In the genomic region with DNA sequence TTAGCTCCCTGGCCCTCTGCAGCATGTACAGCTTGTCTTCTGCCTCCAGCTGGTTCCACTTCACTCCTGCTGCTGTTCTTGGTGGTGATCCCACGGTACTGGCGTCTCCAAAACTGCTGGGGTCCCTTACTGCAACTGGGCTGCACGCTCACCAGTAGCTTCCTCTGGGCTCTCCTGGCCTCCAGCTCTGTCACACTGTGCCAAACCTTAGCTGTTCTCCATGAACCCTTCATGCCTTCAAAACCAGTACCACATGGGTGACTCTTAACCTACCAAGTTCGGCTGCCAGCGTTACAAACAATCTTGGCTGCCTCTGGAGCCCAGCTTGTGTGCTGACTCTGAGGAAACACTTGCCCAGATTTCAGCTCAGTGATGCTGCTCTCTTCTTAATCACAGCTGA, we compare ENCODE assay signal across 18 mouse cellular contexts. TPM values are rescaled to one million over a fixed set of nuclear protein-coding genes. Genes with fewer than 3 reads are reported as not detected.
DNase-seq lines count a peak whose midpoint lies in the region; ATAC-seq lines count a peak whose summit lies in the region.
"Had no signal": no experiment of that assay in that cellular context is flagged by ENCODE, and none has a peak within 500 bp of the region (broad histone marks: within the 10 kb centered on the region; RNA-seq: fewer than 3 reads in every experiment).

No protein-coding gene starts in this region.

- no peak for ATAC-seq in embryonic facial prominence, embryonic 14.5 days (ENCODE audit: low read depth)
- ATAC-seq: forebrain, postnatal 0 days had no signal

- no peaks in the 10 kb centered on the region for H3K27me3 ChIP-seq in embryonic facial prominence, embryonic 14.5 days (replicated peaks; ENCODE audit: control insufficient read depth, insufficient read depth, low read length)
- H3K27me3 ChIP-seq in embryonic facial prominence, embryonic 10.5 days (replicated peaks; ENCODE audit: low read depth, poor library complexity, severe bottlenecking), result no peaks in the 10 kb centered on the region
- H3K27me3 ChIP-seq: hindbrain, embryonic 15.5 days had no signal

- no peak overlapping the region for H3K27ac ChIP-seq in embryonic facial prominence, embryonic 14.5 days (replicated peaks; ENCODE audit: low read depth, low read length)
- H3K27ac ChIP-seq in embryonic facial prominence, embryonic 10.5 days (replicated peaks), result no peak overlapping the region
- H3K27ac ChIP-seq: hindbrain, embryonic 15.5 days; layer of hippocampus, adult 2 months; liver, embryonic 14.5 days had no signal

- H3K9ac ChIP-seq in embryonic facial prominence, embryonic 14.5 days (ENCODE audit: low read depth, low read length), result no peak overlapping the region
- H3K9ac ChIP-seq: forebrain, postnatal 0 days; hindbrain, embryonic 15.5 days; liver, embryonic 14.5 days had no signal

- H3K4me3 ChIP-seq in embryonic facial prominence, embryonic 14.5 days (ENCODE audit: low read depth, low read length), result no peak overlapping the region
- no peak overlapping the region for H3K4me3 ChIP-seq in embryonic facial prominence, embryonic 10.5 days
- H3K4me3 ChIP-seq: hindbrain, embryonic 15.5 days; layer of hippocampus, adult 2 months; megakaryocyte, embryonic 14.5 days had no signal

- no peaks in the 10 kb centered on the region for H3K36me3 ChIP-seq in embryonic facial prominence, embryonic 14.5 days (ENCODE audit: control insufficient read depth, insufficient read depth, low read length)
- H3K36me3 ChIP-seq in embryonic facial prominence, embryonic 10.5 days (replicated peaks), result no peaks in the 10 kb centered on the region
- H3K36me3 ChIP-seq: G1E; hindbrain, embryonic 15.5 days had no signal

- peak; percentile 11 for DNase-seq in embryonic facial prominence, embryonic 14.5 days (ENCODE audit: low spot score)
- DNase-seq in embryonic facial prominence, embryonic 10.5 days (ENCODE audit: low spot score), result no peak
- peak; percentile 9 for DNase-seq in ovary, adult 18-20 months (ENCODE audit: low spot score)
- DNase-seq in ovary, postnatal 10 days (ENCODE audit: low spot score), result no peak
- peak; percentile 15 to 41 for DNase-seq in gastrocnemius, postnatal 36 days
- DNase-seq in natural killer cell, adult 2 months (ENCODE audit: low spot score in 2 of 2), result no peak
- no peak for DNase-seq in cerebellum, postnatal 14 days
- DNase-seq in layer of hippocampus, postnatal 36 days, result no peak
- DNase-seq: forebrain, postnatal 0 days; kidney, adult 8-10 months; thymus, adult 18-20 months had no signal

- H3K4me2 ChIP-seq in embryonic facial prominence, embryonic 14.5 days (ENCODE audit: low read depth, low read length), result no peak overlapping the region
- H3K4me2 ChIP-seq: hindbrain, embryonic 15.5 days had no signal

- 0 out of 2 replicates have a peak, but pooled peaks cover 9% of the 10 kb centered on the region for H3K9me3 ChIP-seq in embryonic facial prominence, embryonic 14.5 days (ENCODE audit: control insufficient read depth, low read length)
- H3K9me3 ChIP-seq in embryonic facial prominence, embryonic 10.5 days, result no peaks in the 10 kb centered on the region
- H3K9me3 ChIP-seq: hindbrain, embryonic 15.5 days had no signal

- WGBS in embryonic facial prominence, embryonic 14.5 days, result 69% methylated on average over 5 of the region's 5 CpGs
- WGBS in embryonic facial prominence, embryonic 10.5 days, result 79% methylated on average over 5 of the region's 5 CpGs

- intact Hi-C loops in gastrocnemius, postnatal 36 days (cut with DNase I), result no loop called here

- no peaks in the 10 kb centered on the region for H3K4me1 ChIP-seq in embryonic facial prominence, embryonic 14.5 days (ENCODE audit: control insufficient read depth, insufficient read depth, low read length)
- no peaks in the 10 kb centered on the region for H3K4me1 ChIP-seq in embryonic facial prominence, embryonic 10.5 days
- H3K4me1 ChIP-seq: hindbrain, embryonic 15.5 days; megakaryocyte, embryonic 14.5 days had no signal

RNA-seq across cellular contexts. Expression of a gene that starts 7.5 kb away (rescaled TPM):
- 4.8 and 6.2 TPM in 2 replicates for polyA plus RNA-seq in embryonic facial prominence, embryonic 14.5 days (2014; fragmentation: Nextera tagmentation; extraction: Ambion mirVana)
- 0.44 and 0.63 TPM in 2 replicates for polyA plus RNA-seq in embryonic facial prominence, embryonic 10.5 days (2016; fragmentation: Nextera tagmentation; extraction: Ambion mirVana)
- total RNA-seq in gastrocnemius, postnatal 36 days (2021), result 1 to 10 TPM in 1 of 2 experiments, under 1 TPM in 1; 0.72 to 1.5 TPM
- total RNA-seq in layer of hippocampus, postnatal 36 days (2021), result not detected
- total RNA-seq: layer of hippocampus, adult 2 months; left cerebral cortex, postnatal 25 days had no signal
- polyA plus RNA-seq: G1E had no signal

RNA-seq across cellular contexts. Expression of a gene that starts 21.0 kb away (rescaled TPM):
- polyA plus RNA-seq in embryonic facial prominence, embryonic 14.5 days (2014; fragmentation: Nextera tagmentation; extraction: Ambion mirVana), result 0.17 TPM in 1 of 2 replicates, not detected in the other
- not detected in 2 replicates for polyA plus RNA-seq in embryonic facial prominence, embryonic 10.5 days (2016; fragmentation: Nextera tagmentation; extraction: Ambion mirVana)
- total RNA-seq in gastrocnemius, postnatal 36 days (2021), result under 1 TPM in 1 of 2 experiments, not detected in 1; 0.08 TPM
- not detected for total RNA-seq in layer of hippocampus, postnatal 36 days (2021)
- total RNA-seq: forebrain, postnatal 0 days; layer of hippocampus, adult 2 months; left cerebral cortex, postnatal 25 days had no signal
- polyA plus RNA-seq: C2C12; forebrain, postnatal 0 days; hindbrain, embryonic 15.5 days had no signal

RNA-seq across cellular contexts. Expression of a gene that starts 41.6 kb away (rescaled TPM):
- 2.2 and 2.4 TPM in 2 replicates for polyA plus RNA-seq in embryonic facial prominence, embryonic 14.5 days (2014; fragmentation: Nextera tagmentation; extraction: Ambion mirVana)
- 0.64 and 0.85 TPM in 2 replicates for polyA plus RNA-seq in embryonic facial prominence, embryonic 10.5 days (2016; fragmentation: Nextera tagmentation; extraction: Ambion mirVana)
- total RNA-seq in gastrocnemius, postnatal 36 days (2021), result 1 to 10 TPM in 1 of 2 experiments, under 1 TPM in 1; 0.76 to 2.0 TPM
- total RNA-seq in layer of hippocampus, postnatal 36 days (2021), result 1 to 10 TPM; 2.8 to 3.6 TPM
- polyA plus RNA-seq: C2C12 had no signal

RNA-seq across cellular contexts. Expression of a gene that starts 55.8 kb away (rescaled TPM):
- 27.6 and 29.3 TPM in 2 replicates for polyA plus RNA-seq in embryonic facial prominence, embryonic 14.5 days (2014; fragmentation: Nextera tagmentation; extraction: Ambion mirVana)
- 35.1 and 35.2 TPM in 2 replicates for polyA plus RNA-seq in embryonic facial prominence, embryonic 10.5 days (2016; fragmentation: Nextera tagmentation; extraction: Ambion mirVana)
- 10 to 100 TPM; 11.2 to 11.6 TPM for total RNA-seq in gastrocnemius, postnatal 36 days (2021)
- total RNA-seq in layer of hippocampus, postnatal 36 days (2021), result 10 to 100 TPM; 48.8 to 49.4 TPM

Comparison
In these comparisons a context has a peak if more than half of its experiments do, and no peak if none do; other contexts are left out.
1. DNase-seq: peak in embryonic facial prominence, embryonic 14.5 days (single experiment), ovary, adult 18-20 months (single experiment) and gastrocnemius, postnatal 36 days (2 of 2); none in embryonic facial prominence, embryonic 10.5 days (single experiment), ovary, postnatal 10 days (single experiment), natural killer cell, adult 2 months (0 of 2), cerebellum, postnatal 14 days (0 of 2) and layer of hippocampus, postnatal 36 days (0 of 2).